Mouse (Mus musculus) forebrain, embryonic 13.5 days (tissue): ENCODE data around the gene Rnf151. TPM values are rescaled to one million over a fixed set of nuclear protein-coding genes. Genes with fewer than 3 reads are reported as not detected.

ENCODE experiments used
- ATAC-seq: fragments of 200-750 bp; cut with Nextera tagmentation; 2 replicates; pipeline ENCODE4 v1.8.0; 2017
- H3K27ac ChIP-seq: fragments of 300-500 bp; sonication (generic); 2 replicates; pipeline ENCODE4 v1.5.1; 2015; ENCODE audit warnings: inconsistent platforms, mild to moderate bottlenecking, moderate library complexity
- H3K27me3 ChIP-seq: fragments of 300-500 bp; sonication (generic); 2 replicates; pipeline ENCODE4 v1.6.1; 2015; ENCODE audit warnings: mild to moderate bottlenecking, inconsistent platforms
- H3K36me3 ChIP-seq: fragments of 300-500 bp; sonication (generic); 2 replicates; pipeline ENCODE4 v1.6.1; 2015; ENCODE audit warnings: mild to moderate bottlenecking, inconsistent platforms; ENCODE audit not compliant: poor library complexity, severe bottlenecking
- H3K4me1 ChIP-seq: fragments of 300-500 bp; sonication (generic); 2 replicates; pipeline ENCODE4 v1.6.1; 2015; ENCODE audit warnings: inconsistent platforms
- H3K4me2 ChIP-seq: fragments of 300-500 bp; sonication (generic); 2 replicates; pipeline ENCODE4 v1.6.1; 2015; ENCODE audit warnings: inconsistent platforms, mild to moderate bottlenecking, moderate library complexity
- H3K4me3 ChIP-seq: fragments of 300-500 bp; sonication (generic); 2 replicates; pipeline ENCODE4 v1.5.1; 2015; ENCODE audit warnings: mild to moderate bottlenecking, inconsistent platforms
- H3K9ac ChIP-seq: fragments of 300-500 bp; sonication (generic); 2 replicates; pipeline ENCODE4 v1.6.1; 2015; ENCODE audit warnings: mild to moderate bottlenecking, inconsistent platforms
- H3K9me3 ChIP-seq: fragments of 300-500 bp; sonication (generic); replicated peaks from 2 replicates; pipeline ENCODE4 v1.6.1; 2016; ENCODE audit warnings: inconsistent platforms
- WGBS: fragments of 180-500 bp; shearing (Covaris S2); methylation state at CpG from one replicate; pipeline ENCODE4 v1.1.7; 2015; 5-methylcytosine and 5-hydroxymethylcytosine counted together
- polyA plus RNA-seq: library from polyadenylated mRNA; unstranded; fragments of >200 nt; fragmentation: Nextera tagmentation; extraction: Ambion mirVana; gene quantifications from 2 replicates; pipeline ENCODE4 v1.2.1, GENCODE M21; 2015

Gene Rnf151
- polyA plus RNA-seq, 1 experiment from 2014 or later, result not detected

DNA sequence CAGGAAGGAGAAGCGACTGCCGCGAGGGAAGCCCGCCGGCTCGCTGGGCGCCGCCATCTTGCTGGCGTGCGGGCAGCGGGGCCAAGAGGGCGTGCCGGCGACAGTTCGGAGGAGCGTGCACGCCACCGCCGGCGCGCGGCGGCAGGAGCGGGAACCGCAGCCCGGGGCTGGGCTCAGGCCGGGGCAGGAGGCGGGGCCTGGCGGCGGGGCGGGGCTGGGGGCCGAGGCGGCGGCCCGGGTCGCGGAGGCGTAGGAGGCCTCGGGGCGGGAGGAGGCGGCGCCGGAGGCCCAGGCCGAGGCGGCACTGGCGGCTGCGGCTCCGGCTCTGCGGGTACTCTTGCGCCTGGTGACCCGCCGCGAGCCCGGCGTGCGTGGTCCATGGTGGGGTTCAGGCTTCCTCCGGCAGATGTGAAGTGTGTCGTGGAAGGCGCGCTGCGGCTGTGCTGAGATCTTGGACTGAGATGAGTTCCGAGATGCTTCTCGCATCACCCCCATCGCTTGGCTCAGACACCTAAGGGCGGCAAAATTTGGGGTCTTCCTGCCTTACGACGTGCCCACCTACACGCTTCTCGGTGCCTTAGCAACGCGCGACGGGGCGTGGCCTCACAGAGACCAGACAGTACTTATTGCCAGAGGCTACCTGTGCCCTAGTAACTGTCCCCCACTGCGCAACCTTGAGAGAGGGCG lies 21.7 kb downstream of the Rnf151 start, which contains the start of the genes Gfer and Noxo1:
Gene Gfer, minus strand, starts transcription at position 146 of the 687 bp plus-strand sequence.
Gene Noxo1, plus strand, starts transcription at position 224 of the 687 bp plus-strand sequence.
- WGBS, result under 1% methylated on average over 46 of the region's 76 CpGs
- peak; percentile 89 for ATAC-seq
- no peaks in the 10 kb centered on the region for H3K9me3 ChIP-seq
- H3K4me1 ChIP-seq, result peaks cover 31% of the 10 kb centered on the region
- peak within 1 kb of the TSS; percentile 84 for H3K27ac ChIP-seq
- H3K36me3 ChIP-seq, result peaks cover 33% of the 10 kb centered on the region
- H3K4me2 ChIP-seq, result peak within 1 kb of the TSS; percentile 66
- peak within 1 kb of the TSS; percentile 87 for H3K9ac ChIP-seq
- no peaks in the 10 kb centered on the region for H3K27me3 ChIP-seq
- H3K4me3 ChIP-seq, result peak within 1 kb of the TSS; percentile 79

DNA sequence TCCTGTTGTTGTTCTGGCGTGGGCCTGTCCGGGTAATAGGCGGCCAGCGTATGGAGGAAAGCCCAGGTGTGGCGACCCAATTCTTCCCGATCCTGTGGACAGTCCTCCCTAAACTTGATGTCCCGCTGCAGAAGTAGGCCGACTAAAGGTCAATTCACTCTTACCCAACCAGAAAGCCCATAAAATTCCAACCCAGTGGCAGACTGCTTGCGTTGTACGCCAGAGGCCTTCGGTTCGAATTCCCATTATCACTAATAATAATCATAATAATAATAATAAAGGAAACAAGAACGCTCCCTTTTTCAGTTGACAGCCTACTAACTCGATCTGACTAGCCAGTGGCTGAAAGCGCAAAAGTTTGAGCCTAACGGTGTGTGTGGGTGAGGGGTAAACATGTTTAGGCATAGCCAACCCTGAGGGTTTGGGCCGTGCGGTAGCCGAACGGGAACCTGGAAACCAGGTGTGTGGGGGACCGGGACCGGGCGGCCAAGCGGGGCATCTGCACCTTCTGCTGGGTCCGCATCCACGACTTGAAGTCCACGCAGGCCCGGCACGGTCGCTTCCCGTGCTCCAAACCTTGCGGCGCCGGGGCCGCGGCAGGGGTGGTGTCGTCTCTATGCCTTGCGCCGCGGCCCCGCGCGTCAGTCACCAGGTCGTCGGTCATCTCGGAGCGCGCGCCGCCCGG lies 22.4 kb downstream of the Rnf151 start:
- Histone ChIP-seq H3K27ac (peak overlapping the region; percentile 84), H3K9ac (peak overlapping the region; percentile 87), H3K9me3 (no peaks in the 10 kb centered on the region), H3K4me2 (peak overlapping the region; percentile 66), H3K36me3 (peaks cover 26% of the 10 kb centered on the region), H3K4me3 (peak overlapping the region; percentile 79), H3K4me1 (peaks cover 35% of the 10 kb centered on the region), H3K27me3 (peaks cover 4% of the 10 kb centered on the region)
- peak; percentile 56 for ATAC-seq
- 5% methylated on average over 48 of the region's 51 CpGs for WGBS

DNA sequence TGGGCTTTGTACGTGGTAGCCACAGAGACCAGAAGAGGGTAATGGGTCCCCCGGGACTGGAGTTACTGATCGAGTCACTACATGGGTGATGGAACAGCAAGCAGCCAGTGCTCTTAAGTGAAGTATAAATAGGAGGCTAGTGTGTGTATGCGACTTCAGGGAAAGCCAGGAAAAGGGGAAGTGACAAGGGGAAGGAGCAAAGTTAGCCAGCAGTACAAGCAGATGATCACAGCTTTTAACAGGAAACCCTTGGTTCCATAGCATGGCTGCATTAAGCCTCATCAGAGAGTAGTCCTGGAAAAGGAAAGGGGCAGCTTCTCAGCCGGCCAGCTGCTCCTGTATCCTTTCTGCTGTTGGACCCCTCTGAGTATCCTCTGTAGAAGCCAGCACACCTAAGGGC lies 25.5 kb downstream of the Rnf151 start:
- Histone ChIP-seq H3K27me3 (peaks cover 28% of the 10 kb centered on the region), H3K4me1 (peaks cover 46% of the 10 kb centered on the region)
- ATAC-seq, result no peak

DNA sequence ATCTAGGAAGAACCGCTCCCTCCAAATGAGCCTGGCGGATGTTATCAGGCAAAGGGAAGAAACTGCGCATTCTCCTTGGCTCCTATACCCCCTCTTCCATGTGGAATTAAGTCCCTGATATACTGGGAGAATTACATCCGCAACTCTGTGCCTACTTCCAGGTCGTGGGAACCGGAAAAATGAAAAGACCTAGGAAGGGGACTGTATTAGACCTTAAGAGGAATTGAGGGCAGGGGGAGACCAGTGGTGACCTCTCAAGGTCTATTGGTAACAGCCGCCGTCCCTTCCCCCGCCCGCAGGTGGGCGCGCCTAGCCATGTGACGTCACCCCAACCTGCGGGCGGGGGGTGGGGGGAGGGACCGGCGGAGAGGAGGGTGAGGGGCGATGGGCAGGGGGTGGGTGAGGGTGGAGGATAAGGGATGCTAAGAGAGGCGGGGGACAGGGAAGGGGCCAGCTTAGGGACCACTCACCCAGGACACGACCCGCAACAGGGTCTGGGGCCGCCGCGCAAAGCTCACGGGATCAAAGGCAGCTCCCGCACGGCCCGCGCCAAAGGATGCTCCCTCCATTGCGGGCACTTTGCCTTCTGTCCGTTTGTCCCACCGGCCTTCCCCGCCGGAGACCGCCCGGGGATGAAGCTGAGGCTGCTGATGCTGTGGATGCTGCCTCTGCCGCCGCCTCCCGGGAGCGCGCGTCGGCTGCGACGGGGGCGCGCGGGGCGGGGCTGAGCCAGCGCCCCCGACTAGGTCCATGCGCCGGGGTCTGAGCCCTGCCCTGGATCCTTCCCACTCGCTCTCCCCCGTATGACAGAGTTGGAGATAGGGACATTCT lies 28.4 kb downstream of the Rnf151 start, which contains the start of gene Syngr3:
Gene Syngr3, minus strand, starts transcription at position 705 of the 831 bp plus-strand sequence.
- peaks cover 22% of the 10 kb centered on the region for H3K36me3 ChIP-seq
- peak; percentile 72 for ATAC-seq
- WGBS, result under 1% methylated on average over 48 of the region's 55 CpGs
- peaks cover 37% of the 10 kb centered on the region for H3K27me3 ChIP-seq
- H3K4me3 ChIP-seq, result peak within 1 kb of the TSS; percentile 80
- H3K9ac ChIP-seq, result peak within 1 kb of the TSS; percentile 93
- H3K4me1 ChIP-seq, result peaks cover 33% of the 10 kb centered on the region
- peak within 1 kb of the TSS; percentile 59; the same call in 1 of the 2 replicates for H3K27ac ChIP-seq
- H3K4me2 ChIP-seq, result peak within 1 kb of the TSS; percentile 79
- H3K9me3 ChIP-seq, result no peaks in the 10 kb centered on the region

More for the DNA sequence above, 25.5 kb downstream of the Rnf151 start:
- H3K4me2 ChIP-seq, result no peak overlapping the region
- peaks cover 15% of the 10 kb centered on the region for H3K36me3 ChIP-seq
- no peak overlapping the region for H3K4me3 ChIP-seq
- no peak overlapping the region for H3K9ac ChIP-seq
- no peak overlapping the region for H3K27ac ChIP-seq
- 84% methylated on average over 5 of the region's 5 CpGs for WGBS
- no peaks in the 10 kb centered on the region for H3K9me3 ChIP-seq

DNA sequence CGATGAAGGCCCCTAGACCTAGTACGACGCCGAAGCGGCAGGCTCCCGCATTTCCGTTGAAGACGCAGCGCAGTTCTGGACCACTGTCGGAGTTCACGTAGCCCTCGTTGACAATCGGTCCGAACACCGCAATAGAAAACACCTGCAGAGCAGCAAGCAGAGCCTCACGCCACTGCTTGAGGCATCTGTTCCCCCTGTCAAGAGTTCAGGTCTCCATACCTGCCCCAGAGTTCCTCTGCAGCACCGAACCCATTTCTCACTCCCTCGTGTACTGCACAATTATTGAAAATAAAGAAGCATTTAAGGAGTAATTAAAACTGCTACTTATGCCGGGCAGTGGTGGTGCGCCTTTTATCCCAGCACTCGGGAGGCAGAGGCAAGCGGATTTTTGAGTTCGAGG lies 30.3 kb downstream of the Rnf151 start:
- H3K9ac ChIP-seq, result peak overlapping the region; percentile 46; the same call in 1 of the 2 replicates
- no peaks in the 10 kb centered on the region for H3K9me3 ChIP-seq
- H3K4me1 ChIP-seq, result peaks cover 33% of the 10 kb centered on the region
- 16% methylated on average over 23 of the region's 23 CpGs for WGBS
- ATAC-seq, result no peak
- H3K4me2 ChIP-seq, result peak overlapping the region; percentile 58
- peaks cover 37% of the 10 kb centered on the region for H3K27me3 ChIP-seq
- peaks cover 14% of the 10 kb centered on the region for H3K36me3 ChIP-seq
- H3K27ac ChIP-seq, result no peak overlapping the region
- H3K4me3 ChIP-seq, result peak overlapping the region; percentile 34

DNA sequence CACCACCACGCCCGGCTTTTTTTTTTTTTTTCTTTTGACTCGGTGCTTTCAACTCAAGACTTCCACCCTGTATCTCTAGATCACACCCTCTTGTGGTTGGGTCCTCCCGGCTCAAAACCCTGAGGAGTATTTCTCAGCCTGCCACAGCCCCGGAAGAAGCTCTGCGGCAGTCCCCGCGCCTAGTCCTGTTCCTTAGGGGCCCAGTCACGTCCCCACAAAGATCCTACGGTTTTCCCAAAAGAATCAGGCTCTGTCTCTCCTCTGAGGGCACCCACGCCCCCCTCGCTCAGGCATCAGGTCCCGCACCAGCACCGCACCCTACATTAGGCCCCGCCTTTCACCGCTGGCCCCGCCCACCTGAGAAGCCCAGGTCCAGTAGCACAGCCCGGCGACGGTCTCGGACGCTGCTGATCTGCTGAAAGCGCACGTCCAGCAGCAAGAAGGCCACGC lies 30.7 kb downstream of the Rnf151 start:
- peak overlapping the region; percentile 46 for H3K9ac ChIP-seq
- H3K4me2 ChIP-seq, result peak overlapping the region; percentile 58
- H3K4me3 ChIP-seq, result peak overlapping the region; percentile 34
- no peaks in the 10 kb centered on the region for H3K9me3 ChIP-seq
- no peak overlapping the region for H3K27ac ChIP-seq
- peaks cover 33% of the 10 kb centered on the region for H3K4me1 ChIP-seq
- H3K36me3 ChIP-seq, result peaks cover 14% of the 10 kb centered on the region
- no peak for ATAC-seq
- 1% methylated on average over 25 of the region's 25 CpGs for WGBS
- H3K27me3 ChIP-seq, result peaks cover 37% of the 10 kb centered on the region

DNA sequence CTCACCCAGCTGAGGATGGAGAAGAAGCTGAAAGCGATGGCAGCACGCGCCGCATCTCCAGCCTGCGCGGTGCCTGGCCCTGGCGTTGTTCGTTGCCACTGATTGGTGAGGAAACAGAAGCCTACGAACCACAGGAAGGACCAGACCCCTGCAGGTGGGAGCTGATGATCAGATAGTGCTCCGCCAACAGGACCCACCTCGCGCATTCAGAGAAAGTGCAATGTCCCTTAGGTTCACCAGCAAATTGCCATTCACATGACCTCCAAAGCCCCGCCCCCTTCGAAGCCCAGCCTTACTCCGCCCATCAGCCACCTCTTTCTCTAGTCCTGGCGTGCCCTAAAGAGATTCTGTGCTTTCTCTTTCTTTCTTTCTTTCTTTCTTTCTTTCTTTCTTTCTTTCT lies 31.3 kb downstream of the Rnf151 start:
- Histone ChIP-seq H3K36me3 (peaks cover 16% of the 10 kb centered on the region), H3K9me3 (no peaks in the 10 kb centered on the region), H3K4me1 (peaks cover 33% of the 10 kb centered on the region), H3K9ac (no peak overlapping the region), H3K27me3 (peaks cover 37% of the 10 kb centered on the region), H3K27ac (no peak overlapping the region), H3K4me2 (peak overlapping the region; percentile 31), H3K4me3 (no peak overlapping the region)
- WGBS, result 34% methylated on average over 16 of the region's 16 CpGs
- no peak for ATAC-seq

DNA sequence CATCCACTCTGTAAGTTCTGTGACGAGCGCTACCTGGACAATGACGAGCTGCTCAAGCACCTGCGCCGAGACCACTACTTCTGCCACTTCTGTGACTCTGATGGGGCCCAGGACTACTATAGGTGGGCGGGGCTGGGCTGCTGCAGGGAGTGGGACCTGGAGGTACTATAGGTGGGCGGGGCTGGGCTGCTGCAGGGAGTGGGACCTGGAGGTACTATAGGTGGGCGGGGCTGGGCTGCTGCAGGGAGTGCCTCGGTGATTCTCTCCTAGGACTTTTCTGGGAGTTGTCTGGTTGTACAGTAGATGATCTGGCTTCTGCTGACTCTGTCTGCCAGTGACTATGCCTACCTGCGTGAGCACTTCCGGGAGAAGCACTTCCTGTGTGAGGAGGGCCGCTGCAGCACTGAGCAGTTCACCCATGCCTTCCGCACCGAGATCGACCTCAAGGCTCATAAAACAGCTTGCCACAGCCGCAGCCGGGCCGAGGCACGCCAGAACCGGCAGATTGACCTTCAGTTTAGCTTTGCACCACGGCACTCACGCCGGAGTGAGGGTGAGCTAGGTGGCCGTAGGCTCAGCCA lies 40.3 kb downstream of the Rnf151 start:
- no peak overlapping the region for H3K4me2 ChIP-seq
- peaks cover 7% of the 10 kb centered on the region; the same call in 1 of the 2 replicates for H3K4me1 ChIP-seq
- H3K36me3 ChIP-seq, result peaks cover 66% of the 10 kb centered on the region
- ATAC-seq, result no peak
- H3K27ac ChIP-seq, result no peak overlapping the region
- no peak overlapping the region for H3K4me3 ChIP-seq
- H3K9ac ChIP-seq, result no peak overlapping the region
- no peaks in the 10 kb centered on the region for H3K9me3 ChIP-seq
- 93% methylated on average over 24 of the region's 24 CpGs for whole genome bisulfite sequencing
- no peaks in the 10 kb centered on the region for H3K27me3 ChIP-seq

DNA sequence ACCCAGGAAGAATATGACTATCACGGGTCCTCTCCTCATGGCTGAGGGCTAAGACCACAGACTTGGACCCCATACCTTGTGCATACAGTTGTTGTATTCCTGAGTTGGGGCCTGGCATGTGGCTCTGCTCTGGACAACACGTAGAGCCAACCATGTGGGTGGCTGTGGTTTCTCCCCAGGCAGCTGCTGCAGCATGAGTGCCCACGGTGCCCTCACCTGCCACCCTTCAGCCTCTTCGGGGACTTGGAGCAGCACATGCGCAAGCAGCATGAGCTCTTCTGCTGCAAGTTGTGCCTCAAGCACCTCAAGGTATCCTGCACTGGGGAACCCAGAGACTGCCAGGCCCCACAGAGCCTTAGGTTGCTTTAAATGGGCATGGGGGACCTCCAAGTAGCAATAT lies 41.0 kb downstream of the Rnf151 start:
- peaks cover 58% of the 10 kb centered on the region for H3K36me3 ChIP-seq
- ATAC-seq, result no peak
- WGBS, result 96% methylated on average over 5 of the region's 5 CpGs

DNA sequence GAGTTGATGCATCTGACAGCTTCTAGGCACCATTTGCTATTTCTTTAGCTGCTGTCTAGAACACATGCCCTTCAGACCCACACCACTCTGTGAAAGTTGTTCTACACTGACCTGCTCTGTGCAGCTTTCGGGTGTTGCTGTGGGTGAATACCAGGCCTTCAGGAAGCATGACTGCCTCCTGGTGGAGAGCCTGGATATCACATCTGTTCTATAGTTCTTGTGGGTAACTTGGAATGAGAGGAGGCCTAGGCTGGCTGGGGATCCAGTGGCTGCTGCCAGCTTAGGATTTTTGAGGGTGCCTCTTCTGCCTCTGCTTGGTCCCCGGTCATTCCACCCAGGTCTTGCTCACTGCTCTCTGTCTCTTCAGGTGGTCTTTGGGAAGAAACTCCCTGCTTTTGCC lies 41.7 kb downstream of the Rnf151 start:
- peaks cover 20% of the 10 kb centered on the region for H3K4me1 ChIP-seq
- H3K4me2 ChIP-seq, result no peak overlapping the region
- H3K9me3 ChIP-seq, result no peaks in the 10 kb centered on the region
- no peaks in the 10 kb centered on the region for H3K27me3 ChIP-seq
- no peak overlapping the region for H3K27ac ChIP-seq
- H3K9ac ChIP-seq, result no peak overlapping the region
- WGBS, result 48% methylated on average over 2 of the region's 2 CpGs
- ATAC-seq, result 0 out of 2 replicates have a peak, but pooled peaks have one; percentile 12
- peaks cover 53% of the 10 kb centered on the region for H3K36me3 ChIP-seq
- H3K4me3 ChIP-seq, result no peak overlapping the region

More for the DNA sequence above, 41.0 kb downstream of the Rnf151 start:
- no peak overlapping the region for H3K4me2 ChIP-seq
- no peak overlapping the region for H3K27ac ChIP-seq
- no peak overlapping the region for H3K4me3 ChIP-seq
- H3K4me1 ChIP-seq, result peaks cover 13% of the 10 kb centered on the region
- H3K9ac ChIP-seq, result no peak overlapping the region
- no peaks in the 10 kb centered on the region for H3K27me3 ChIP-seq
- no peaks in the 10 kb centered on the region for H3K9me3 ChIP-seq

DNA sequence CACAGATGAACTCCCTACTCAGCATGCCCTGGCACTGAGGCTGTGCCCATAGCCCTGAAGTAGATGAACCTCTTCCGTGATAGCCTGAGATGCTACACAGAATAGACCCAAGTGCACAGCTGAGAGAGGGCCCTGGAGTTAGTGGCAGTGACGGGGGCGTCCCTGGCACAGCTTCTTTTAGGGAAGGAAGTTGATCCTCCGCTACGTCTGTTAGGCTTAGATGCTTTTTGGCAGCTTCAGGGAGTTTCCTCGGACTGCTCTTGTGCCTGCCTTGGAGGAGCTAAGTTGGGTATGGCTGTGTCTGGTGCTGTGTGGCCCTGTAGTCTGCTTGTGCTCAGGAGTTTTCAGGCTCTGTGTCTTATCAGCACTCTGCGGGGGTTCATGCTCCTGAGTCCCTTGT lies 43.6 kb downstream of the Rnf151 start:
- H3K4me1 ChIP-seq, result peaks cover 32% of the 10 kb centered on the region
- ATAC-seq, result no peak
- 82% methylated on average over 7 of the region's 7 CpGs for WGBS
- no peak overlapping the region for H3K27ac ChIP-seq
- H3K4me3 ChIP-seq, result no peak overlapping the region
- no peaks in the 10 kb centered on the region for H3K27me3 ChIP-seq
- no peak overlapping the region for H3K9ac ChIP-seq
- no peak overlapping the region for H3K4me2 ChIP-seq
- peaks cover 34% of the 10 kb centered on the region for H3K36me3 ChIP-seq
- H3K9me3 ChIP-seq, result no peaks in the 10 kb centered on the region
